Mouse (Mus musculus): Measurements from ENCODE around the gene Zp1. TPM values are rescaled to one million over a fixed set of nuclear protein-coding genes. Genes with fewer than 3 reads are reported as not detected.

Gene Zp1
- polyA plus RNA-seq, 2 experiments, result not detected

DNA sequence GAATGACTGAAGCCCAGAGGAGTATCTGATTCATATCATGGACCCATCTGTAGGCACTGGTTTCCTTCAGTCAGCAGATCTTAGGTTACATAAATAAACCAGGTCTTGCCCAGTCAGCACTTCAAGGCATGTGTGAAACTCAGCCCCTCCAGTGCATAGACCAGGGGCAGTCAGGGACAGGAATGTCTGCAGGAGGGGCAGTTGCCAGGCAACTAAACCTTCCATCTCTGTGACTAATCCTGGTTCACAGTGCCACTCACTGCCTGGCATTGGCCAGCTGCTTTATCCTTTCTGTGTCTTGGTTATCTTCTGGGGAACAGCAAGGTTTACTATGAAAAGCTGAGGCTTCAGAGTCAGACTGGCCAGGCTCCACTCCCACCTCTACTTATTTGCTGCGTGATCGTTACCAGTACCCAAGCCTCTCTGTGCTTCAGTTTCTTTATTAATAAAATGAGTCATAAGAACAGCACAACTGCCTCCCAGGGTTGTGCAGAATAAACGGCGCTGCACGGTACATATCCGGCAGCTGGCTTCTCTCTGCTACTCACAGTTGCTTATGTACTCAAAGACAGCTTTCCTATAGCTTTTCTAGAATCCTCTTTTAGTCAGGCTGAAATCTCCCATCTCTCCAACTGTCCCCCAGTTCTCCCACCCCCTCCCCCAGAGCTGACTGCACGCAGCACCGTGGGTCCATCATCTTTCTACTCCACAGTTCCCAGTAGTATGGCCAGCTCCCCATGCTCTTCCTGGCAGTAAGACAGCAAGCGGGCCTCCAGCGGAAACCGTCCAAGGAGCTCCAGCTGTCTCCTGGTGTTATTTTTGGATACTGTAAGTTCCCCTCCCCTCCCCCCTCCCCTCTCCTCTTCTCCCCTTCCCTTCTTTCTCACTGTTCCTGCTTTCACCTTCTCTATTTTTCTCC lies 31.8 kb upstream of the Zp1 start:
- no peaks in the 10 kb centered on the region for H3K27me3 ChIP-seq (ENCODE audit: control insufficient read depth, insufficient read depth, low read length)
- no peak overlapping the region for H3K4me3 ChIP-seq (replicated peaks; ENCODE audit: low read length)
- ATAC-seq (ENCODE audit: low FRiP score, low read depth), result peak; percentile 73
- H3K4me1 ChIP-seq (ENCODE audit: control insufficient read depth, insufficient read depth, low read length), result peaks cover 11% of the 10 kb centered on the region
- peak; percentile 59 for DNase-seq (ENCODE audit: low spot score)
- no peak overlapping the region for H3K4me2 ChIP-seq (replicated peaks; ENCODE audit: low read depth, low read length, severe bottlenecking)
- 67% methylated on average over 11 of the region's 11 CpGs for WGBS
- TF ChIP-seq POLR2A (IDR thresholded peaks at IDR 0.05; ENCODE audit: borderline replicate concordance, extremely low read depth, insufficient read depth, insufficient read length), result no peak
- no peak overlapping the region for H3K27ac ChIP-seq (replicated peaks; ENCODE audit: low read depth, low read length)
- no peaks in the 10 kb centered on the region for H3K9me3 ChIP-seq (ENCODE audit: control insufficient read depth, low read length)
- H3K36me3 ChIP-seq (ENCODE audit: control insufficient read depth, insufficient read depth, low read length), result no peaks in the 10 kb centered on the region
- H3K9ac ChIP-seq (ENCODE audit: low read depth, low read length, severe bottlenecking), result no peak overlapping the region

DNA sequence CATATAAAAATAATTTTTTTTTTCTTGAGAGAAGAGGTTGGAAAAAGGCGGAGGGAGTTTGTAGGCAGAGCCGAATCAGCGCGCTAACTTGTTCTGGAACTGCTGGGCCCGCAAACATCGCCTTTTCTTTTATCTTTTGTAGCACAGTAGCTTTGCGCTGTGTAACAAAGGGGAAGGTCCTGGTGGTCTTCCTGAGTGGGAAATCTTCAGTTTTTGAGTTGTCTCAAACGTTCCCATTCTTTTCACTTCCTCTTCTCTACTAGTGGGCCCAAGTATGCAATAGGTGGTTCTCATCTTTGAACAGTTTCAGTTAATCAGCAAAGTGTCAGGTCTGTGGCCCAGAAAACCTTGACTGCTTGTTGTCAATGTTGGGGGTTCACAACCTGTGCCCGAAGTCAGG lies 29.1 kb upstream of the Zp1 start:
- Histone ChIP-seq H3K4me1 (ENCODE audit: control insufficient read depth, insufficient read depth, low read length) (peaks cover 17% of the 10 kb centered on the region), H3K36me3 (ENCODE audit: control insufficient read depth, insufficient read depth, low read length) (peaks cover 11% of the 10 kb centered on the region), H3K4me2 (replicated peaks; ENCODE audit: low read depth, low read length, severe bottlenecking) (peak overlapping the region; percentile 48), H3K9ac (ENCODE audit: low read depth, low read length, severe bottlenecking) (0 out of 2 replicates have a peak overlapping the region, but pooled peaks have one; percentile 17), H3K27me3 (ENCODE audit: control insufficient read depth, insufficient read depth, low read length) (no peaks in the 10 kb centered on the region), H3K9me3 (ENCODE audit: control insufficient read depth, low read length) (no peaks in the 10 kb centered on the region), H3K27ac (replicated peaks; ENCODE audit: low read depth, low read length) (no peak overlapping the region), H3K4me3 (replicated peaks; ENCODE audit: low read length) (peak overlapping the region; percentile 57)
- 37% methylated on average over 9 of the region's 9 CpGs for WGBS
- ATAC-seq (ENCODE audit: low FRiP score, low read depth) (no peak), DNase-seq (ENCODE audit: low spot score) (no peak)
- TF ChIP-seq POLR2A (IDR thresholded peaks at IDR 0.05; ENCODE audit: borderline replicate concordance, extremely low read depth, insufficient read depth, insufficient read length), result no peak

DNA sequence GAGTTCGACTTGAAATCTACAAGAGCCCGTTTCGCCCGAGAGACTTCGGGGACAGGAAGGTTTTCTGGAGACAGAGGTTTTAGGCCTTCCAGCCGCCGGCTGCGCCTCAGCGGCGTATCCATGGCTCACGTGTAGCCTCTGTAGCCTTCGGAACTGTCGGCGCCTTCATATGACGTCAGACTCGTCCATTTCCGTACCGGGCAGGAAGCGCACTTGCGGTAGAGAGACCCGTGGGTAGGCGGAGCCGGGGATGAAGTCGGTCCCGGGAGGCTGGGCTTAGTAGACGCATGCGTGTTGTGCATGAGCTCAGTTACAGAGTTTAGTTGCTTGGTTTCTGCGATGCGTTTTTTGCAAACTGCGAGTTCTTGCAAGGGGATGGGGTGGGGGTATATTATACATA lies 28.7 kb upstream of the Zp1 start, which contains the start of gene Ccdc86:
Gene Ccdc86 (minus strand): TSS at position 155 of the 400 bp plus-strand sequence.
- no peaks in the 10 kb centered on the region for H3K9me3 ChIP-seq (ENCODE audit: control insufficient read depth, low read length)
- under 1% methylated on average over 30 of the region's 30 CpGs for WGBS
- H3K9ac ChIP-seq (ENCODE audit: low read depth, low read length, severe bottlenecking), result peak within 1 kb of the TSS; percentile 73
- H3K36me3 ChIP-seq (ENCODE audit: control insufficient read depth, insufficient read depth, low read length), result peaks cover 15% of the 10 kb centered on the region
- H3K4me3 ChIP-seq (replicated peaks; ENCODE audit: low read length), result peak within 1 kb of the TSS; percentile 57
- peak; percentile 49; the same call in 1 of the 2 replicates for TF ChIP-seq POLR2A (IDR thresholded peaks at IDR 0.05; ENCODE audit: borderline replicate concordance, extremely low read depth, insufficient read depth, insufficient read length)
- DNase-seq (ENCODE audit: low spot score) (peak; percentile 99), ATAC-seq (ENCODE audit: low FRiP score, low read depth) (peak; percentile 95)
- peak within 1 kb of the TSS; percentile 99 for H3K4me2 ChIP-seq (replicated peaks; ENCODE audit: low read depth, low read length, severe bottlenecking)
- H3K4me1 ChIP-seq (ENCODE audit: control insufficient read depth, insufficient read depth, low read length), result peaks cover 17% of the 10 kb centered on the region
- no peaks in the 10 kb centered on the region for H3K27me3 ChIP-seq (ENCODE audit: control insufficient read depth, insufficient read depth, low read length)
- no peak within 1 kb of the TSS for H3K27ac ChIP-seq (replicated peaks; ENCODE audit: low read depth, low read length)

DNA sequence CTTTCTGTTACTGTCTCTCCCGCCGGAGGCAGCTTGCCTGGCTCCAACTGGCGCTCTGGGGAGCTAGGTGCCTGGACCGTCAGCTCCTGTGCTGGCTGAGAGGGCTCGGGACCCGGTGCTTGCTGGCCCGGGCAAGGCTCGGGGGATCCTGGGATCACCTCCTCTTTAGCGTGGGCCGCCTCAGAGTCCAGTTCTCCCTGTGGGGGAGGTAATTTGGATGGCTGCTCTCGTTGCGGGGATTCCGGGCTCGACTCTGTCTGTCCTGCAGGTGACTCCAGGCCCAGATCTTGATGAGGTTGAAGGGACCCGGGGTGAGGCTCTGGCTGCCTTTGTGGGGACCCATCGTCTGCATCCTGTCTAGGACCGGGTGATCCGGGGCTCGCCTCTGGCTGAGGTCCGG lies 28.0 kb upstream of the Zp1 start:
- Histone ChIP-seq H3K9me3 (ENCODE audit: control insufficient read depth, low read length) (no peaks in the 10 kb centered on the region), H3K27me3 (ENCODE audit: control insufficient read depth, insufficient read depth, low read length) (no peaks in the 10 kb centered on the region), H3K27ac (replicated peaks; ENCODE audit: low read depth, low read length) (no peak overlapping the region), H3K4me2 (replicated peaks; ENCODE audit: low read depth, low read length, severe bottlenecking) (peak overlapping the region; percentile 99), H3K4me1 (ENCODE audit: control insufficient read depth, insufficient read depth, low read length) (peaks cover 17% of the 10 kb centered on the region), H3K9ac (ENCODE audit: low read depth, low read length, severe bottlenecking) (peak overlapping the region; percentile 73), H3K36me3 (ENCODE audit: control insufficient read depth, insufficient read depth, low read length) (peaks cover 22% of the 10 kb centered on the region), H3K4me3 (replicated peaks; ENCODE audit: low read length) (peak overlapping the region; percentile 57)
- no peak for ATAC-seq (ENCODE audit: low FRiP score, low read depth)
- DNase-seq (ENCODE audit: low spot score), result no peak
- no peak for TF ChIP-seq POLR2A (IDR thresholded peaks at IDR 0.05; ENCODE audit: borderline replicate concordance, extremely low read depth, insufficient read depth, insufficient read length)
- under 1% methylated on average over 20 of the region's 20 CpGs for WGBS

DNA sequence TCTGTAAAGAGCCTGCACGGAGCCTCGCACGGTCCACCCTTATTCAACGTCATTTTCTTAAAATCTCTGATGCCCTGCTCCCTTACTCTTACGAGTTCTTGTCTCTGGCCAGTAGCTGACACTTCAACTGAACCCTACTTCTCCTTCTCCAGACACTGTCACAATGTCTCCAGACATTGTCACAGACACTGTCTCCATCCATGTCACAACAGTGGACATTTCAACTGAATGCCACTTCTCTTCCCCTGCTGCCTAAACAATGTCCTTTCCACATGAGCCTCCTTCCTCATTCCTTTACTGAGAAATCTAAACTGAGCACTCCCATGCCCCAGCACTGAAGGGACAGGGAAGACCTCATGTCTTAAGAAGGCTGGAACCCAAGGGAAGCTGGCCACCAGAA lies 26.8 kb upstream of the Zp1 start:
- 90% methylated on average over 5 of the region's 5 CpGs for WGBS

More for the DNA sequence above, 26.8 kb upstream of the Zp1 start:
- H3K4me1 ChIP-seq (ENCODE audit: control insufficient read depth, insufficient read depth, low read length), result peaks cover 17% of the 10 kb centered on the region
- no peak for DNase-seq (ENCODE audit: low spot score)
- no peak for ATAC-seq (ENCODE audit: low FRiP score, low read depth)
- no peak for TF ChIP-seq POLR2A (IDR thresholded peaks at IDR 0.05; ENCODE audit: borderline replicate concordance, extremely low read depth, insufficient read depth, insufficient read length)
- H3K36me3 ChIP-seq (ENCODE audit: control insufficient read depth, insufficient read depth, low read length), result peaks cover 34% of the 10 kb centered on the region
- peak overlapping the region; percentile 99 for H3K4me2 ChIP-seq (replicated peaks; ENCODE audit: low read depth, low read length, severe bottlenecking)
- peak overlapping the region; percentile 73 for H3K9ac ChIP-seq (ENCODE audit: low read depth, low read length, severe bottlenecking)
- H3K4me3 ChIP-seq (replicated peaks; ENCODE audit: low read length), result peak overlapping the region; percentile 57
- no peaks in the 10 kb centered on the region for H3K27me3 ChIP-seq (ENCODE audit: control insufficient read depth, insufficient read depth, low read length)
- H3K9me3 ChIP-seq (ENCODE audit: control insufficient read depth, low read length), result no peaks in the 10 kb centered on the region
- H3K27ac ChIP-seq (replicated peaks; ENCODE audit: low read depth, low read length), result no peak overlapping the region

Data from limb, embryonic 14.5 days (tissue).